Mouse (Mus musculus) layer of hippocampus, adult 9-10 months (tissue): ENCODE data around the gene Rhobtb1.

Source experiments
- DNase-seq: peaks from one replicate; pipeline ENCODE4 v3.0.0; 2022; ENCODE audit warnings: low spot score

Gene Rhobtb1

DNA sequence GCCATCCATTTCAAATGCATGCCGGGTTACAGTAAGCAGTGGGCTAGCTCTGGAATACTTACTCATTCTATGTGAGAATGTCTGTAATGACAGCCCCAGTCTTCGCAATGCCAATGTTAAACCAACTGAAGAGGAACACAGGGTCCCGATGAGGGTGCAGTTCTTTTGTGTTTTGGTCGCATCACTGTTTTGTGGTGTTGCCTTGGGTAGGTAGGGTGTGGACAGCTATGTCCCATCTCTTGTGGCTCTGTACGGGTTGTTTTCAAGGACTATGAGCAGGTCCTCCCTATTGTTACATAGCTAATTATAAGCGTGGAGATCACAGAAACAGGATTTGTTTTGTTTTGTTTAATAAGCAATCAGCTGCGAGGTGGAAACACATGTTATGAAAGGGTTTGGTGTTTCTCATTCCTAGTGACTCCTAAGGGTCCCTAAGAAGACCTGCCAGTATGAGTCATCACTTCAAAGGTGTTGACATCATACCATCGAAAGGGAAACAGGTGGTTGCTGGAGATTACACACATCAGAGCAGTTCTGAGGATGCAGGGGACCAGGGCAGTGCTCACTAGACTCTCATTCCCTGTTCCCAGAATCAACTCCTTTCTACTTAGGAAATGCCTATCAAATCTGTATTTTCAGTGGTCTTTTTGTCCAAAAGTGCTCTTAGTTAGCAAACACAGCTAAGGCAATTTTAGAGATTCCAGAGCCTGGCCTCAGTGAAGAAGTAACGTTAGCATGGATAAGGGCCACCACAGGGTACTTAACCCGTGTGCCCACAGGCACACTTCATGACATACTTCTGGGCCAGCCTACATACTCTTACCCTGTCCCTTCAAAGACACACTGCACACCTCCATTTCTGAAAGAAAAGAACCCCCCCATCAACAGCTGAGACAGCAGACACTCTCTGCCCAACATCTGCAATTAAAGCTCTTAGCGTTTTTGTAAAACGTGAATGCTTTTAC is 124.9 kb downstream of the Rhobtb1 start:
- DNase-seq = no peak

DNA sequence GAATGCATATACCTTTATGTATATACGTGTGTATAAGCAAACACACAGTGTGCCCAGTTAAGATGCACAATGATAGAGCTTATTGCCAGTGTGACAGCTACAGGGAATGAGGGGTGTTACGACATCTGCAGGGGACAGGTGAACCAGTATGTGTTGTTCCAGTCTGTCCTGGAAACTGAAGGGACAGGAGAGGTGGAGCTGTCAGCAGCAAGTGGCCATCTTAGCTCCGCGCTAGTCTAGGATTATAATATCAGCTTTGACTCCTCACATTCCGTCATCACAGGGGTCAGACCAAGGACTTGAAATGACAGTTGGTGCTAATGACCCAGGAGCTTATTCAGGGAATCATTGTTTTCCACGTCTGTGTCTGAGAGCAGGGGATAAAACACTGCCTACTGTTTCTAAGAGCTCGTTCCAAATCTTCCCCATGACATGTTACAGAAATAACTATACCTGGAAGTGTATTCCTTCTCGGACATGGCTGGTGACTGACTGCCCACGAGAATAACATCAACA is 125.7 kb downstream of the Rhobtb1 start:
- DNase-seq = no peak

DNA sequence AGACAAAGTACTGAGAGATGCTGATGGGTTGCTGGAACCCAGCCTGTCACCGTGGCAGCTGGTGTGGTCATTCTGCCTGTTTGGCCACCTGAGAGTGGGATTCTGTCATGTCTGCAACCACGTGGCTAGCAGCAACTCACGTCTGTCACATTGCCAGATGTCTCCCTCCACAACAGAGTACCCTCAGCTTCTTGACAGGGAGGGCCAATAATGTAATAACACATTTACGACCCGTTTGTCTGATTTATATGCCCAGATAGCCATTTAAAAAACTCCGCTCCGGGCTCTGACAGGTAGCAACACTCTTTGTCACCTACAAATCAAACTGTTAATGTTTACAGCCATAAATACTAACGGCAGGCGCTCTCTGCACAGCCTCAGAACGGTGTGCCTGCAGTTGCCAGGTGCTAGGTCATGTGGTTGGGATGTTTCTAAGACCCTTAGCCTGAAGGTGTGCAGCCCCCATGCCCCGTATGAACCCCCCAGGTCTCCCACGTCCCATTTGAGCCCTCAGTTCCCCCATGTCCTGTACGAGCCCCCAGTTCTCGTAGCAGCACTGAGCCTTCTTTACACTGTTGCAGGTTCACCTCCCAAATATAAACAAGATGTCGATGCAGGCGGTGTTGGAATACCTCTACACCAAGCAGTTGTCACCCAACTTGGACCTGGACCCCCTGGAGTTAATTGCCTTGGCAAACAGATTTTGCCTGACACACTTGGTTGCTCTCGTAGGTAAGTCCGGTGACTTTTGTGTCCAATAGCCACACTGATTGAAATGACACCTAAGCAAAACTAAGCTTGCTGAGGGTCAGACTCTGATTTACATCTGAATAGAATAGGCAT is 127.8 kb downstream of the Rhobtb1 start:
- no peak for DNase-seq

DNA sequence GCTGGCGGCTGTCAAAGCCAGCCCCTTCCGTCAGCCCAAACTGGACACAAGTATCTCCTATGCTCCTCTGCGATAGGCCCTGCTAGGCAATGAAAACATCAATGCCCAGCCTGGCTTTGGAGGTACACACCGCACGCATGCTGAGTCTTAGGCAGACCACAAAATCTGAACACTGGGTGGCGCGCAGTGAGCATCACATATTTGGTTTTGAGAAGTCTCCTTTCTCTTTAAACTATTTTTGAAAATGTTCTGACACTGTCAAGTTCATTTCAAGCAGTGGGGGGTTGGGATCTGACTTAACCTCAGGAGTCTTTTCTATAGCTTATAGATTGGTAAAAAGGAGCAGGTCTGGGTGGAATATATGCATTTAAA is 128.4 kb downstream of the Rhobtb1 start:
- DNase-seq = no peak

DNA sequence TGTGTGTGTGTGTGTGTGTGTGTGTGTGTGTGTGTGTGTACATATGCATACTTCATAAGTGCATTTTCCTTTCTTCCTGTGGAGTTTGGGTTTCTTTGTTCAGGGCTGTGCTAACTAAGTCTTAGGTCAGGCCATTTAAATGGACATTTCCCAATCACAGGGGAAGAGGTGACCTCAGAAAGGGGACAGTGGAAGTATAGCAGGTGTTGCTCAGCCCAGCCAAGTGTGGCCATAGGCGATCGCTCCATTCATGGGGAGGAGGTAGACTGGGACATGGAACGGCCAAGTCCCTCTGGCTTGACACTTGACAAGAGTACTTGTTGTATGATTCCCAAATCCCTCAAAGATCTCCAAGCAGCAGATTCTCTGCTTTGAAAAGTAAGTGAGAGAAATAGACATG is 135.7 kb downstream of the Rhobtb1 start:
- DNase-seq = no peak

DNA sequence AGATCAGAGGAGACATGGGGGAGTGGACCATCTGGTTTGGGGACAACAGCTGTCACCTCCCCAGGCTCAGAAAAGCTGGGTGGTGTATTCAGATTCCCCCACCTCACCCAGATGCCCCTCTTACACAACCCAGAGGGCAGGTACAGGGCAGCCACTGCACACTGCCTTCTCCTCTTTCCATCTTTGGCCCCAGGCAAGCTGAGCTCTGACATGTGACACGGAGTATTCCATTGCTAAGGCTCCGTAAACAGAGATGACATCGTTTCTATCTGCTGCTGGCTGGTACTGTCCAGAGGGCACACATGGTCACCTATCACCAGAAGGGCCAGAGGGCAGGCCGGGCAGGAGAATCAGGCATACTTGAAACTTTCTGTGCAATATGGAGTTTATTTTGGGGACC is 136.9 kb downstream of the Rhobtb1 start:
- DNase-seq = no peak

DNA sequence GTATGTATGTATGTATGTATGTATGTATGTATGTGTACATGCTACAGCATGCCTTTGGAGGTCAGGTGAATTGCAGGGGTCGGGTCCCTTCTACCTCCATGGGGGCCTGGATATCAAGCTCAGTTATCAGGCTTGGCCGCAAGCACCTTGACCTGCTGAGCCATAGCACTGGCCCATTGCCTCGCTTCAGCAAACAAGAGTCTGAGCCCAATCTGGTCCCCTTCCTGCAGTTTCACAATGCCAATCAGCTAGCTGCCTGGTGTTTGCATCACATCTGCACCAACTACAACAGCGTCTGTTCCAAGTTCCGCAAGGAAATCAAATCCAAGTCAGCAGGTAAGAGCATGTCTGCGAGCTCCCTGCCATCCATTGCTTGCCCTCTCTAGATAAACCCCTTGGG is 137.5 kb downstream of the Rhobtb1 start:
- no peak for DNase-seq

DNA sequence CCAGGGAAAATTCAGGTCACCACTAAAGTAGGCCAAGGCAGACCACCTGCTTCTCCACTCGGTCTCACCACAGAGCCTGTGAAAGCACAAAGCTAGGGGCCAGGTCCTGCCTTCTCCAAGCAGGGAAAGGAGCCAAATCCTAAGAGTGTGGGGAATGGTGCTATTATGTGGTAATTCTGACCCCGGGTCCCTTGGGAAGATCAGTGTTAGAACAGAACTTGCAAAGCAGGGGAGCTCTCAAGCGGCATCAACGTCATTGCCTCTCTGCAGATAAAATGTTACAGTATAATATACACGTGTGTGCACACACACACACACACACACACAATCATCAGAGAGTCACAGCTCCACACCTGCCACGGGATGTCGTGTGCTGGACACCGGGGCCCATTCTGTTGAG is 139.5 kb downstream of the Rhobtb1 start:
- no peak for DNase-seq

DNA sequence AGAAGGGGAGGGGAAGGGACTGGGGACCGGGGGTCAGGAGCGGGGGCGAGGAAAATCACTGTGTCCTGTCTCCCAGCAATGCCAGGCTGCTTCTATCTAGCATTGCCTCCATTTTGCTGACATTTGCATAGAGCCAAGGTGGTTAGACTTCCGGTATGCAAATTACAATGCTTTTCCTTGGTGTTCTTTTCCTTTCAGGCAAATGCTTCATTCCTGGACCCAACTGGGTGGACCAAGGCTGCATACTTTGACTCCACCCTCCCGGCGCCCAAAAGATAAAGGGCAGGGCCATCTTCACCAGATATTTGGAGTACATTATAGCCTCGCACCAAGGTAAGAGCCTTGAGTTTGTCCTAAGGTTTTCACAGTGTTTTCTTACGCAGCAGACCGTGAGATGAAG is 144.7 kb downstream of the Rhobtb1 start:
- DNase-seq = no peak

DNA sequence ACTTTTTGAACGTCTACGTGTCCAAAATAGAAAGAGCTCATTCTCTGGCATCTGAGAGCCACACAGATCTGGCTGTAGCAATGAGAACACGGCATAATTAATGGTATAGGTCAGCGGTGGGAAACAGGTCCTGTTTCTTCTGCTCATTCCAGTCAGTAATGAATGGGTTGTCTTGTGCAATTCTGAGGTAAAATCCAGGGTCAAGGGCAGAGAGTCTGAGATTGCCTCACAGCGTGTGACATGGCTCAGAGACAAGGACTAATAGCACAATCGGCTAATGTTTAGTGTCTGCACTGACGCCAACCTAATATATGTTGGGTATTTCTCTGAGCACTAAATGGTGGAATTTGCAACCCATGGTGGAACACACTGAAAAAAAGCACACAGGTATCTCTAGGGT is 148.8 kb downstream of the Rhobtb1 start:
- DNase-seq = no peak

DNA sequence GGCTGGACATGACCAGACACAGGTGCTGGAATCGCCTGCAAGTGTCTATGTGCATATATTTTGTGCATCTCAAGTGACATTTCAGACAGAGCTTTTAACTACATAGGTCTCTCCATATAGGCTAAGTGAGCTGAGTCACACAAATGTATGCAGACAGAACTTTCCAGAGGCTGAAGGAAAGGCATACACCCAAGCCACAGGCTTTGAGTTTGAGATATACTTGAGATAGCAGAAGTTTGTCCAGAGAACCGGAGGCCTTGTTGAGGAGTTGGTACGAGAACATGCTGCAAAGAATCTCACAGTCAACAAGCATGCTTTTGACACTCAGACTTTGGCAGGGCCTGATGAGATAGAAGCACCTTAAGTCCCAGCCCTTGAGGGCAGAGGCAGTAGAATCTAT is 151.4 kb downstream of the Rhobtb1 start:
- no peak for DNase-seq

DNA sequence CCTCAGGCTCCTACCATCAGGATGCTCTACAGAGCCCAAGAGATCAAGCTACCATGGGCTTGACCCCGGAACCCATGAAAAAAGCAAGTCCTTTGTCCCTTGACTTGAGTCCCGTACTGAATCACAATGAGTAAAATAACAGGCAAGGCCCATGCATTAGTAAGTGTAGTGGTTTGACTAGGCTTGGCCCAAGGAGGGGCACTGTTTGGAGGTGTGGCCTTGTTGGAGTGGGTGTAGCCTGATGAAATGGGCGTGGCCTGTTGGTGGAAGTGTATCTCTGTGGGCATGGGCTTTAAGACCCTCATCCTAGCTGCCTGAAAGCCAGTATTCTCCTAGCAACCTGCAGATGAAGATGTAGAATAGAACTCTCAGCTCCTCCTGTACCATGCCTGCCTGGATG is 153.6 kb downstream of the Rhobtb1 start:
- no peak for DNase-seq

DNA sequence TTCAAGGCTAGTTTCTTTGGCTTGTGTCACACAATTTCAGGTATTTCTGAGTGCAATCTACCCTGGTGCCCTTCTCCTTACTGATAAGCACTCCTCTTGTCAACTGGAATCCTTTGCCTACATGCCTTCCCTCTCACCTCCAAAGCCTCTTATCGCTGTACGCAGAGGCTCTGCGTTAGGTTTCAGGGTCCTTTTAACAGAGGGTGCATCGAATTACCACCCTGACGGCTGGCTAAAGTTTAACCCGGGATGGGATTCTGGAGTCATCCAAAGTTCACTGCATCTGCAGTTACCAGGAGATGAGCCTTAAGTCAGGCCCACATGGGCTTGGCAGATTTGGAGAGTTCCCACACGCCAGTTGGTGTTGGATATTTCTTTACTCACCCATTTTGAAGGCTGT is 154.4 kb downstream of the Rhobtb1 start:
- DNase-seq = no peak

DNA sequence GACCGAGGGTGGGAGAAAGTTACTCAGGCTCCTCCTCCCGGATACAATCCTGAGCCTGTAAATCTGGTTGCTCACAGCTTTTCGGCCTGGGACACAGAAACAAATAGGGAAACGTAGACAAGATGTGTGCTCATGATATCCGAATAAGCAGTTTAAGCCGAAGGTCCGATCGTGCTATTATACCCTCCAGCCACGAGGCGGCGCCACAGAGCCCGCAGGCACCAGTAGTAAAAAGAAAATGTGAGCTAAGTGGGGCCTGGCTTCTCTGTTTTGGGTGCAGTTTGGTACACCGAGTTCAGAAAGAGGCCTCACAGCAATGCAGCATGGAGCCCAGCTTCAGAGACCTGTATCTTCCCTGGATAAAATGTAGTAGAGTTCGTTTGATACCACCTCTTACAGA is 155.0 kb downstream of the Rhobtb1 start:
- DNase-seq = no peak

DNA sequence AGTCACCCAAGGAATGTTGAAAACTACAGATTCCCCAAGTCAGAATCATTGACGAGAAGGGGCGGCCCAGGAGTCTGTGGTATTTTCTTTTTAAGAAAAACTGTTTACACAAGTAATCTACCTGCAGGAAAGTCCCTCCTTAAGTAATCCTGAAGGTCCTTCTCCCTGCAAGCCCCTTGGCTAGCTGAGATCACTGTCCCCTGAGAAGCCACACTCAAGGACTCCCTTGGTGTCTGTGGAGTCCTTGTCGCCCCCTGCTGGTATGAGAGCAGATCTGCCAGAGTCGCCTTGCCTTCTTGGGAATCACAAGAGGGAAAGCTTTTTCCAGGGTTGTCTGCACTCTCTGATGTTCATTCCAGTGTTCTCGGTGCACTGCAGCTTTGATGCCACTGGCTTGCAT is 155.8 kb downstream of the Rhobtb1 start:
- no peak for DNase-seq

DNA sequence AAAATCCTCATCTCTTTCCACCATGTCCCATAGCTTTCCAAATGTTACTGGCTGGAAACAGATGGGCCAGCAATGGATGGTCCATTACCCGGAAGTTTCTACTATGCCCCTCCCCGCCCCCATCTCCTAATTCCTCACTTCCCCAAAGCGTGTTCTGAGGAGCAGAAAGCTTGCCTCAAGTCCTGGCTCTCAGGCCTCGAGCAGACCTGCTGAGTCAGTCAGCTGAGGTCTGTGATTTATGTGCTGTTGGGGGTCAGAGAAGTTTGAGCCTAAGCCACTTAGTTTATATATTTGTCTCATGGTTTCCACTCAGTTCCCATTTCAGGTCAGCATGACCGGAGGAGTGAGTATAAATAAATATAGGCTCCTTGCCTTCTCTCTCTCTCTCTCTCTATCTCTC is 157.9 kb downstream of the Rhobtb1 start:
- no peak for DNase-seq

DNA sequence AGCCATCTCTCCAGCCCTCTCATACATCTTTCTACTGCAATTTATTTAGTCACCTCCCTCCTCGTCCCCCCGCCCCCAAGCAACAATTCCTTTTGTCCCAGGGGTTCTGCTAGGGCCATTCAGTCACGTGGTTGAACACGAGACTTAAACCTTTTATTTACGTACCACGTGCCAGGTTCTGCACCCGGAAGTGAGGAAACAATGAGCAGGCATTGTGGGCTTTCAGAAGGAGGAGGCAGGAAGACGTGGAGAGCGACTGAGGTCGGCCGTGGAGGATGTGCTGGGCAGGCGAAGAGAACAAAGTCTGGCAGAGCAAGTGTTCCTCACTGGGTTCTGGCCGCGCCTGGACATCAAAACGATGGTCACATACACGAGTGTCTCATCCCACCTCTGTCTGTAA is 160.6 kb downstream of the Rhobtb1 start:
- no peak for DNase-seq

DNA sequence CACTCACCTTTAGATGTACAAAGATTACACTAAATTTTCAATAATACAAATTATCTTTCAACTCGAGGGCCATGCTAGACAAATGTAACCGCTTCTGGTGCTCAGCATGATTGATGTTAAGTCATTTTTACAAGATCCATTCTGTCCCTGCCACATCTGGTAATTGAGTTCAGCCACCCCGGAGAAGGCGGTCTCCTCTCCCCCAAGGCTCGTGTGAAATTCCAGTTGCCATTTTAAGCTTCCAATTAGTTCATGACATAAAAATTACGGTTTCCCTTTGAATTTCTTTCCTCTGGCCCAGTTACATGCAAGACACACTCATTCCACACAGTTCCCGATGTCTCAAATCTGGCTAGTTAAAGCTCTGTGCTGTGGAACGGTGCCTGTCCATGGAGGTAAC is 162.7 kb downstream of the Rhobtb1 start:
- no peak for DNase-seq

DNA sequence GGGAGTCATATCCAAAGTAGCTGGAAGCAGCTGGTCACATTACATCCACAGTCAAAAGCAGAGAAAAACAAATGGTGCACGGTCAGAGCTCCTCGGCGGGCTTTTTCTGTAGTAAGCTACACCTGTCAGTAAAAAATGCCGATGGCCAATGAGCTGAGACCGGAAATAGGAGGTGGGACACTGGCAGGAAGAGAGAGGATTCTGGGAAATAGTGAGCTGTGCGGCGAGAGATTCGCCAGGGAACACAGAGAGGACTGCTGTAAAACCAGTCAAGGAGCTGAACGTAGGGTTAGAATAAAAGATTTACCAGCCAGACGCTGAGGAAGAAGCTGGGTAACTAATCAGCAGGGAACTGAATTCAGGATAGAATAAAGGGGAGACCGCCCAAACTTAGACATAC is 167.3 kb downstream of the Rhobtb1 start:
- DNase-seq = no peak

DNA sequence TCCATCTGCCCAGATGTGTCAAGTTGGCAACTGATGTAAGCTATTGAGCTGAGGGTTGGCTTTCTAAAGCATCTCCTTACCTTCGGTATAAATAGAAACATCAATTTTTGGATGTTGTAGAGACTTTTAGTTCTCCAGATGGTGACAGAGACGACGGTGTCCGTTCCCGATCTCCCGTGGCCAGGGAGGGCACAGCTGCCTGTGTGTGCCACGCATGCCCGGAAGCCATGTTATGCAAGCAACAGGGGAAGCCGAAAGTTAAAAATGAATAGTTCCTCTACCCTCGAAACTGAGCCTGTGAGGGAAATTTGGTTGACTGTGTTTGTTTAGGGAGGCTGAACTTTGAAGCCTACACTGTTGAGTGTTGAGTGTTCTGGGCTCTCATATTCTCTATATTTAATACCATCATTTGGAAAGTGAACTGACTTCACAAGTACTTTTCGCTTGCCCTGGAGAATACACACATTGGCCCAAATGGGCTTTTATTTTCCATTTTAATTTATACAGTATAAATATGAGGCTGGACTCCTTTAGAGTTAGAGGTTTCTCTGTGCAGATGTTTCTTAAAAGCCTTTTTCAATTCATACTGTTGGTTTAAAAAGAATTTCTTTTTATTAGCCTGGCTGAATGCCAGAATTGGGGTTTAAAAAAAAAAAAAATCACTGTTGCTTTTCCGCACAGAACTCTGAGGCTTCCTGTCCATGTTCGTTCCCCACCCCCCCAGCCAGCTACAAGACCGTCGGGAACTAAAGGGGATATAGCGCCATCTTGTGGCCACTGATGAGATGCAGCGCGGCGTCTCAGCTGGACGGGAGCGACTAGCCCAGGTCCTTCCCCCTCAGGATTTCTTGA is 169.7 kb downstream of the Rhobtb1 start:
- peak; percentile 60 for DNase-seq

DNA sequence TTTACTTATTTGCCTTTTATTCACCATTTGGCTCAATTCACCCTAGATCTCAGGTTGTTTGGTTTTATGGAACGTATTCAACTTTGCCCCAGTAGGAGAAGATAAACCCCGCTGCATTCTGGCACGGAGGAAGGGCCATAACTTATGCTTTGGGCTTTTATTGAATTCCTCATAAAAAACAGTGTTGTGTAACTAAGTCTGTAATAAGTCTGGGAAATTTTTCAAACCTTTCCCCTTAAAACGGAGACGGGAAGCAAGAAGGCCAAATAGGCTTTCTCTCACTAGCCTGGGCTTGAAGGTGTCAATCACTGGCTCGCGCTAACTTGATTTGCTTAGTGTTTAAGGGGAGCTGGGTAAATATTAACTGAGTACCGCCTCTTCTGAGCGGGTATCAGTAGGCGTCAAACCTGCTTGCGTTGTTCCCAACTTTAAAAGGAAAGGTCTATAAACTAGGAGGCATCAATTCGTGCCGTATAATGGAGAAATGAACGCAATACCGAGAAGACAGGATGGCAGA is 170.3 kb downstream of the Rhobtb1 start:
- no peak for DNase-seq

DNA sequence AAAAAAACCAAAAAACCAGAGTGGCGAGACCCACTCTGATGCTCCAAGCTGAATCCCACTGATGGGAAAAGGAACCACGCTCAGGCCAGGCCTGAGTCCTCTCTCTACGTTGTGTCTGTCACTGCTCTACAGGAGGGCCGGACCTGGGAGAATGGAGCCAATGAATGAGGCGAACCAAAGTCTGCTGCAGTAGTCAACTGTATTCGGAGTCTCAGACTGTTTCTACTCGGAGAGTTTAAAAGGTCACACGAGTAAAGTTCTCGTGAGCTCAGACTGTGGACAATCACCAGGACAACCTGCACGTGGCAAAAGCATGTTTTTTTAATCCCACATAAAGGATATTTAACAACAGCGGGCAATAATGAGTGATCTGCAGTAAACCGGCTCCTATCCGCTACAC is 172.8 kb downstream of the Rhobtb1 start:
- DNase-seq = no peak
